Mouse (Mus musculus): Measurements from ENCODE around the gene Cdc20. TPM values are rescaled to one million over a fixed set of nuclear protein-coding genes. Genes with fewer than 3 reads are reported as not detected.
A peak's percentile ranks its signal among the peaks of the same experiment; 100 is the strongest.

Gene Cdc20
- polyA plus RNA-seq, 1 experiment from 2014 or later, result 16.5 TPM

- H3K4me3 ChIP-seq (ENCODE audit: low read depth, low read length), result no peak within 1 kb of the TSS
- H3K36me3 ChIP-seq (ENCODE audit: insufficient read depth, low read length), result no peaks in the 10 kb centered on the region
- H3K9me3 ChIP-seq (ENCODE audit: low read length), result no peaks in the 10 kb centered on the region
- WGBS, result 50% methylated on average over 9 of the region's 9 CpGs
- H3K4me2 ChIP-seq (replicated peaks; ENCODE audit: low read depth, low read length), result no peak within 1 kb of the TSS
- no peaks in the 10 kb centered on the region for H3K4me1 ChIP-seq (ENCODE audit: insufficient read depth, low read depth, low read length)
- ATAC-seq, result no peak
- TF ChIP-seq CTCF (IDR thresholded peaks at IDR 0.05), result no peak
- TF ChIP-seq EP300 (IDR thresholded peaks at IDR 0.05), result no peak
- no peaks in the 10 kb centered on the region for H3K27me3 ChIP-seq (replicated peaks; ENCODE audit: insufficient read depth, low read length)
- no peak for DNase-seq (ENCODE audit: low spot score)
- H3K27ac ChIP-seq (ENCODE audit: low read length), result no peak within 1 kb of the TSS
- H3K9ac ChIP-seq (replicated peaks; ENCODE audit: low read depth), result no peak within 1 kb of the TSS
Measured at GRCm38 (mm10) chr4:118457345-118457975, 20.3 kb upstream of the Cdc20 start, which contains the start of gene Mpl. Gene Mpl (minus strand): TSS chr4:118457513.

- no peaks in the 10 kb centered on the region for H3K36me3 ChIP-seq (ENCODE audit: insufficient read depth, low read length)
- H3K4me3 ChIP-seq (ENCODE audit: low read depth, low read length), result peak overlapping the region; percentile 27
- no peaks in the 10 kb centered on the region for H3K27me3 ChIP-seq (replicated peaks; ENCODE audit: insufficient read depth, low read length)
- TF ChIP-seq EP300 (IDR thresholded peaks at IDR 0.05), result no peak
- peak; percentile 19; the same call in 1 of the 2 replicates for TF ChIP-seq CTCF (IDR thresholded peaks at IDR 0.05)
- peaks cover 7% of the 10 kb centered on the region; the same call in 1 of the 2 replicates for H3K4me1 ChIP-seq (ENCODE audit: insufficient read depth, low read depth, low read length)
- no peak overlapping the region; the same call in 1 of the 2 replicates for H3K9ac ChIP-seq (replicated peaks; ENCODE audit: low read depth)
- 26% methylated on average over 24 of the region's 24 CpGs for WGBS
- H3K27ac ChIP-seq (ENCODE audit: low read length), result no peak overlapping the region
- DNase-seq (ENCODE audit: low spot score) (peak; percentile 64), ATAC-seq (peak; percentile 31)
- H3K9me3 ChIP-seq (ENCODE audit: low read length), result no peaks in the 10 kb centered on the region
- peak overlapping the region; percentile 59 for H3K4me2 ChIP-seq (replicated peaks; ENCODE audit: low read depth, low read length)
Measured at GRCm38 (mm10) chr4:118446415-118447153, 9.4 kb upstream of the Cdc20 start.

GRCm38 (mm10) chr4:118445781-118446414 lies 8.7 kb upstream of the Cdc20 start:
- no peak for TF ChIP-seq EP300 (IDR thresholded peaks at IDR 0.05)
- TF ChIP-seq CTCF (IDR thresholded peaks at IDR 0.05), result peak; percentile 49
- Histone ChIP-seq H3K27me3 (replicated peaks; ENCODE audit: insufficient read depth, low read length) (no peaks in the 10 kb centered on the region), H3K4me2 (replicated peaks; ENCODE audit: low read depth, low read length) (peak overlapping the region; percentile 59), H3K9ac (replicated peaks; ENCODE audit: low read depth) (no peak overlapping the region; the same call in 1 of the 2 replicates), H3K27ac (ENCODE audit: low read length) (0 out of 2 replicates have a peak overlapping the region, but pooled peaks have one; percentile 20), H3K36me3 (ENCODE audit: insufficient read depth, low read length) (no peaks in the 10 kb centered on the region), H3K4me1 (ENCODE audit: insufficient read depth, low read depth, low read length) (peaks cover 7% of the 10 kb centered on the region; the same call in 1 of the 2 replicates), H3K9me3 (ENCODE audit: low read length) (no peaks in the 10 kb centered on the region), H3K4me3 (ENCODE audit: low read depth, low read length) (peak overlapping the region; percentile 27)
- ATAC-seq (peak; percentile 88), DNase-seq (ENCODE audit: low spot score) (peak; percentile 65)
- 22% methylated on average over 18 of the region's 18 CpGs for WGBS

DNA sequence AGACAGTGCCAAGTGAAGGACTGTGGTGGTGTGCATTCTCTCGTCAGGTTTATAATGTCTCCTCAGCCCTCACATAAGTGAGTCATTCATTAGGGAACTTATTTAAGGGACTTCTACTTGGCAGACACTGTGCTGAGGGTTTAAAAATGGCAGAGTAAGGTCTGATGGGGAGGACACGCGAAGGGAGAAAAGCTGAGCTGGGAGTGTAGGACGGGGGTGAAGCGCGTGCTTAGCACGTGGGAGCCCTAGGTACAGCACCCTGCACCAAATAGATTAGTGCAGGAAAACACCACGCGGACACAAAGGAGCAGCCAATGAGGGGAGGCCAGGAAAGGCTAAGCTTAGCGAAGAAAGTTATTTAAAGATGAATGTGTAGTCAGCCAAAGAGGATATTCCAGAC lies 7.9 kb upstream of the Cdc20 start:
- no peak for TF ChIP-seq EP300 (IDR thresholded peaks at IDR 0.05)
- no peak for TF ChIP-seq CTCF (IDR thresholded peaks at IDR 0.05)

GRCm38 (mm10) chr4:118437829-118438253 lies 689 bp upstream of the Cdc20 start:
- peaks cover 10% of the 10 kb centered on the region for H3K4me1 ChIP-seq (ENCODE audit: insufficient read depth, low read depth, low read length)
- H3K4me2 ChIP-seq (replicated peaks; ENCODE audit: low read depth, low read length), result peak overlapping the region; percentile 86
- TF ChIP-seq CTCF (IDR thresholded peaks at IDR 0.05) (no peak), EP300 (IDR thresholded peaks at IDR 0.05) (no peak)
- ATAC-seq (peak; percentile 34), DNase-seq (ENCODE audit: low spot score) (peak; percentile 70)
- peak overlapping the region; percentile 43 for H3K9ac ChIP-seq (replicated peaks; ENCODE audit: low read depth)
- peak overlapping the region; percentile 43 for H3K4me3 ChIP-seq (ENCODE audit: low read depth, low read length)
- peak overlapping the region; percentile 71 for H3K27ac ChIP-seq (ENCODE audit: low read length)
- H3K9me3 ChIP-seq (ENCODE audit: low read length), result no peaks in the 10 kb centered on the region
- H3K27me3 ChIP-seq (replicated peaks; ENCODE audit: insufficient read depth, low read length), result no peaks in the 10 kb centered on the region
- 0 out of 2 replicates have a peak, but pooled peaks cover 3% of the 10 kb centered on the region for H3K36me3 ChIP-seq (ENCODE audit: insufficient read depth, low read length)
- WGBS, result 5% methylated on average over 12 of the region's 12 CpGs

More for the DNA sequence above, 7.9 kb upstream of the Cdc20 start:
- no peaks in the 10 kb centered on the region for H3K9me3 ChIP-seq (ENCODE audit: low read length)
- no peaks in the 10 kb centered on the region for H3K36me3 ChIP-seq (ENCODE audit: insufficient read depth, low read length)
- no peak overlapping the region for H3K9ac ChIP-seq (replicated peaks; ENCODE audit: low read depth)
- WGBS, result 79% methylated on average over 10 of the region's 10 CpGs
- no peak for DNase-seq (ENCODE audit: low spot score)
- no peak overlapping the region for H3K4me3 ChIP-seq (ENCODE audit: low read depth, low read length)
- H3K27me3 ChIP-seq (replicated peaks; ENCODE audit: insufficient read depth, low read length), result no peaks in the 10 kb centered on the region
- H3K4me2 ChIP-seq (replicated peaks; ENCODE audit: low read depth, low read length), result no peak overlapping the region
- no peak overlapping the region for H3K27ac ChIP-seq (ENCODE audit: low read length)
- H3K4me1 ChIP-seq (ENCODE audit: insufficient read depth, low read depth, low read length), result peaks cover 7% of the 10 kb centered on the region; the same call in 1 of the 2 replicates
- no peak for ATAC-seq

DNA sequence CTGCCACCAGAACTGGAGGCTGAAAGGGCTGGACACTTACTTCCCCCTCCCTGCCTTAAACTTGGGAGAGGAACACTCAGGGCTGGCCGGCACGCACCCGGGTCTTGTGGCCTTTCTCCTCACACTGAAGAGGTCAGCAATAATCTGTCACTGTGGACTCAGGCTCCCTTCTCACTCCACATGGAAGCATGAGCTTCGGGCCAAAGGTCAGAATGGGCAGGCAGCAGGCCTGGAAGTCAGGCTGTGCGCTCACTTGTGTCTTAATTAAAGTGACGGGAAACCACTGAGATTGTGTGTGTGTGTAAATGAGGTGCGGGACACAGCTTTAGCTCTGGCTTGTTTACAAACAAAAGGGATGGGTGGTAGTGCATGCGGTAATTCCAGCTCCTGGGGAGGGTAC lies 4.8 kb downstream of the Cdc20 start:
- DNase-seq (ENCODE audit: low spot score) (no peak), ATAC-seq (no peak)
- Histone ChIP-seq H3K27me3 (replicated peaks; ENCODE audit: insufficient read depth, low read length) (no peaks in the 10 kb centered on the region), H3K9me3 (ENCODE audit: low read length) (no peaks in the 10 kb centered on the region), H3K4me2 (replicated peaks; ENCODE audit: low read depth, low read length) (no peak overlapping the region), H3K27ac (ENCODE audit: low read length) (no peak overlapping the region), H3K36me3 (ENCODE audit: insufficient read depth, low read length) (peaks cover 12% of the 10 kb centered on the region; the same call in 1 of the 2 replicates), H3K9ac (replicated peaks; ENCODE audit: low read depth) (no peak overlapping the region), H3K4me3 (ENCODE audit: low read depth, low read length) (no peak overlapping the region), H3K4me1 (ENCODE audit: insufficient read depth, low read depth, low read length) (peaks cover 29% of the 10 kb centered on the region)
- TF ChIP-seq CTCF (IDR thresholded peaks at IDR 0.05), result no peak
- no peak for TF ChIP-seq EP300 (IDR thresholded peaks at IDR 0.05)
- 70% methylated on average over 8 of the region's 8 CpGs for WGBS
